Mouse (Mus musculus): ENCODE results near the gene Cdcp2.
A peak's percentile ranks its signal among the peaks of the same experiment; 100 is the strongest.

Cdcp2 gene

GRCm38 (mm10) chr4:107096841-107097373, at the start of gene Cdcp2:
Cdcp2 (plus strand) TSS chr4:107096891.
- no peak for DNase-seq

DNA sequence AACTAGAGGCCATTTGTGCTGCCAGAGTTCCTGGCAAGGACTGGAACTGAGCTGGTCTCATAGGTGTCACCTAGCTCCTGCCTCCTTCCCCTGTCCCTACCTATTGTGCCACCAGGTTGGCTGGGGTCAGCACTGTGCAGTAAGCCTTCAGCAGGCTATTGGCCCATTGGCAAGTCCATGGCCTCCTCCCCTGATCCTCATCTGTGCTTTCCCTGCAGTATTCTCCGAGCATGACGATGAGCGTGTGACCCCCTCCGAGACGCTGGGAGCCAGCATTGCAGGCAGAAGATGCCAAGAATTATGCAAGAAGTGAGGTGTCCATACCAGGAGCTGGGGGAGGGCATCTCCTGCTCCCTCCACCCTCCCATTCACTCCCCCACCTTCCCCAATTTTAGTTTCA, 48.9 kb upstream of the Cdcp2 start:
- DNase-seq, result no peak

DNA sequence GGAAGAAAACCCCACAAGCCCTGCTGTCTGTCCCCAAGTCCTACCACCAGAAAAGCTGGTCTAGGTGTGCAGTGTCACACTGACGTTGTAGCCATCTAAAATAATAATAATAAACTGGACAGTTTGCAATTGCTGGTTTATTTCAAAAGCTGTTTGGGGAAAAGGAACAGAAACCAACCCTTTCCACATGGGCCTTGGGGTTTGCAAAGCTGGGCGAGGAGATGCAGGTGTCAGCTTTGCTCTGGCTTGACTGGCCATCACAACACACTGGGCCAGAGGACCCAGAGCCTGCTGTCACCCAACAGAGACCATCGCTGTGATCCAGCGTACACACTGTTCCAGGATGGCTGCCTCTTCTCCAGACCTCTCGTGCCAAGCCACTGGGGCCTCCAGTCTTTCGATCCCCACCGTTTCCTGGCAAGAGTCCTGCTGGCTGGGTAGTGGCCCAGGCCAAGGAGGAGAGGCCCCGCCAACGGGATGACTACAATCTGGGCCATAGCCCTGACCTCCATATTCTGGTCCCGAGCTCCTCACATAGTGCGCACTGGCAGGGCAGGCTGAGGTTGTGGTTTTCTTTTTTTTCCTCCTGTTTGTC, 48.0 kb upstream of the Cdcp2 start:
- DNase-seq, result no peak

DNA sequence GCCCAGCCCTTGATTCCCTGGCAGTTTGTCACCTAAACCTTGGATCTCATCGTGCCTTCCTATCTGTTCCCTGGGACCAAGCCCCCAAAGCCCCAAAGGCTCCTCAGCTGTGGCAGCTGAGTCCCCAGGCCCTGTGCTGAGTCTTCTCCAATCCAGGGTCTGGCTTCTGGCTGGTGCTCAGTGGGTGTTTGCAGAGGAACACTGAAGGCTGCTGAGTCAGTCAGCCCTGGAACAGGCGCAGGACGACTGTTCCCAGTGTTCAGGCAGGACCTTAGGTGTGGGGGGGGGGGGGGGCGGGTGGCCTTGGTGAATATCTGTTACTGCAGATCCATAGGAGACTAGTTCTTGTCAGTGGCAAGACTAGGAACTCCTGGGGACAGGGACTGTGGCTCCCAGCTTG, 44.8 kb upstream of the Cdcp2 start:
- DNase-seq, result no peak

DNA sequence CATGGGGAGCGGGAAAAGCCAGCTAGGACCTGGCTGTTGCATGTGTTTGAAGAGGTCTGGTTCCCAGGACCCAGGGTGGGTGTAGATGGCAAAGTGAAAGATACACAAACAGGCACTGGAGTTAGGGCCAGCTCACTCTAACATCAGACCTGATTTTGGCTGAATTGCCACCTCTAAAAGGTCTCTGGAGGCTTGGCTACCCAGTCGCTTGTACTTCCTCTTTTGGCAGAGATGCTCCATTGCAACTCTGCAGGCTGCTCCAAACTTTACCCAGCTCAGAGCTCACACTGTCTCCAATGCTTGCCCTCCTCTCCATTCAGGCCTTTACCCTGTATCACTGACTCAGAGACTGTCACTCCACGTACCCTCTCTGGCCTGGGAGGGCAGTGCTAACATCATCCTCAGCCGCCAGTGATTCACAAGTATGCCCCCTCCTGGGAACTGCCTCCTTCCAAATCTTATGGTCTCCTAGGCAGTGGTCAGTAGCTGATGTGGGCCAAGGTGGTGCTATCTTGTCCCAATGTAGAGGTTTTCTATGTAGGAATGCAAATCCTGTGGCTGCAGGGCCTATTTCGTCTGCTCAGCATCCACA, 43.6 kb upstream of the Cdcp2 start:
- no peak for DNase-seq

- DNase-seq, result peak; percentile 27
These were observed 40.6 kb upstream of the Cdcp2 start for GRCm38 (mm10) chr4:107056088-107056487.

- peak; percentile 21 for DNase-seq
These were observed 38.3 kb upstream of the Cdcp2 start for GRCm38 (mm10) chr4:107058346-107058745.

DNA sequence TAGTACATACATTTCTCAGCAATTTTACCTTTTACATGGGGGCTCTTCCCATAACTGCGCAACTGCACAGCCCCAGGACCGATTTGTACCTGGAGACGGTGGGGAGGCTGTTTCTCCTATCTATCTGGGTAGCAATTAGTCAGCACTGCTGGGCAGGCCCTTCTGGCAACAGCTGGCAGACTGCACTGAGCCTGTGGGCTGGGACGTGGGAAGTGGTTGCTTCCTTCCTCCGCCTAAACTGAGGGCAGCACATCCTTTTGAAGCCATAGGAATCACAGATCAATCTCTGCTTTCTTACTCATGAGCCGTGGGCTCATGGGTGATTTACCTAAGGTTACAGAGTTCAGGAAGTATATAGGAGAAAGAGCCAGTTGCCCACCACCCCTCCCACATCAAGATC, 37.9 kb upstream of the Cdcp2 start:
- no peak for DNase-seq

- DNase-seq, result no peak
These were observed 35.1 kb upstream of the Cdcp2 start for GRCm38 (mm10) chr4:107061560-107061959.

- no peak for DNase-seq
These were observed 33.5 kb upstream of the Cdcp2 start for GRCm38 (mm10) chr4:107063214-107063613.

- no peak for DNase-seq
These were observed 32.1 kb upstream of the Cdcp2 start for GRCm38 (mm10) chr4:107064394-107065098.

- DNase-seq, result peak; percentile 97
These were observed 30.2 kb upstream of the Cdcp2 start, which contains the start of the genes Mrpl37 and Cyb5rl for GRCm38 (mm10) chr4:107066252-107067124. Mrpl37 (minus strand) TSS chr4:107066868. Cyb5rl (plus strand) TSS chr4:107066988.

- DNase-seq, result peak; percentile 58
These were observed 29.4 kb upstream of the Cdcp2 start for GRCm38 (mm10) chr4:107067151-107067840.

DNA sequence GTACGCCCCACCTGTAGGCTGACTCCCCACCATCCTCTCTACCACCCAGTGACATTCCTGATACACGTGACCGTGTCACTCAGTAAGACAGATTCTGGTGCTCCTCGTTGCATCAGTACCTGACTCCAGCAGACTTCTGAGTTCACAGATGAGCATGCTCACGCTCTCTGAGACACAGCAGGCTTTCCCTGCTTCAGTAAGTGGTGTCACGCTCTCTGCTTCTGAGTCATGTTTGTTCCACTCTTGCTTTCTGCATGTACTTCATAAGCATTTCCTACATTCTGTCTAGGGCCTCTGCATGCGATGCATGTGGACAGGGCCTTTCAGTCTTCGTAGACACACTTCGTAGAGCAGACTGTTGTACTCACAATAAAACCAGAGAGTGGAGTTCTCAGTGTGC, 24.3 kb upstream of the Cdcp2 start:
- no peak for DNase-seq

DNA sequence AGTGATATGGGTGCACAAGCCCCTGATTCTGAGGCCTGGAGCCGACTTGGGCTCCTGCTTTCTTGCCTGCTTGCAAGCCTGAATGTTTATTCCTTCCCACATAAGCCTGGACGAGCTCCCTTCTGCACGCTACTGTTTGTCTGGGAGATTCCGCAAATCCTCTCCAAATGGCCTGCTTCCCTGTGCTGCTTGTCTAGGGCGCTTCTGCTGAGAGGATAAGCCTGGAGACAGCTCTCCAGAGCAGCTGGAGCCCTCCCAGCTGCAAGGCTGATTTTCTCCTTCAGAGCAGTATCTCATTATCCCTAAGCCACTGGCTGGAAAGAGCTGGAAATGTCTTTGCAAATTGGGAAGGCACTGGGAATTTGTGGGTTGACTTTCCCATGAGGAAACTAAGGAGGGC, 21.2 kb upstream of the Cdcp2 start:
- DNase-seq, result no peak

- DNase-seq, result no peak
These were observed 17.8 kb upstream of the Cdcp2 start for GRCm38 (mm10) chr4:107078894-107079293.

DNA sequence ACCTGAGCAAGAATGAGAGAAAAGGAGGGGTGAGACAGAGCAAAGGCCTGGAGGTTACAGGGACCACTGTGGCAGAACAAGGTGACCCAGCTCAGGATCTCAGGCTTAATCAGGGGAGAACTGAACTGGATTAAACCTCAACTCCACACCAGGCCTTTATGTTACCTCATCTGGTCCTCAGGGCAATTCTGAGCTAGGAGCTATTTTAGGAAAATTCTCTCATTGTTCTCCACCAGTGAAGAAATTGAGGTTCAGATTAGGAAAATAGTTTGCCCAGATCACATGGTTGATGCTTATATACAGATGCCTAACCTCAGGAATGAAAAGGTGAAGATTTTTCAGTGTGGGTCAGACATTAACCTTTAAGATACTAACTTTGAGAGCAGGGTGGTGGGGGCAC, 17.0 kb upstream of the Cdcp2 start:
- no peak for DNase-seq

DNA sequence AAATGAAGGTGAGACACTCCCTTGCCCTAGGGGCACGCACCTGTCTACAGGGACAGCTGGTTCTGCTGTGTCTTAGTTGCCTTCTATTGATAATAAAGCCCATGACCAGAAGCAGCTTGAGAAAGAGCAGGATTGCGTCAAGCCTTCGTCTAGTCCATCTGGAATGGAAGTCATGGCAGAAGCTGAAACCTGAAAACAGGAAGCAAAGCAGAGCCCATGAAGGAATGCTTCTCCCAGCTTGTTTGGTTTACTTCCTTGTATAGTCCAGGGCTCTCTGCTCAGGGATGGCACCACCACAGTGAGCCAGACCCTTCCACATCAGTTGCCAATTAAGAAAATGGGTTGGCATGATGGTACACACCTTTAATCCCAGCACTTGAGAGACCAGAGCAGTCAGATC, 14.5 kb upstream of the Cdcp2 start:
- DNase-seq, result no peak

DNA sequence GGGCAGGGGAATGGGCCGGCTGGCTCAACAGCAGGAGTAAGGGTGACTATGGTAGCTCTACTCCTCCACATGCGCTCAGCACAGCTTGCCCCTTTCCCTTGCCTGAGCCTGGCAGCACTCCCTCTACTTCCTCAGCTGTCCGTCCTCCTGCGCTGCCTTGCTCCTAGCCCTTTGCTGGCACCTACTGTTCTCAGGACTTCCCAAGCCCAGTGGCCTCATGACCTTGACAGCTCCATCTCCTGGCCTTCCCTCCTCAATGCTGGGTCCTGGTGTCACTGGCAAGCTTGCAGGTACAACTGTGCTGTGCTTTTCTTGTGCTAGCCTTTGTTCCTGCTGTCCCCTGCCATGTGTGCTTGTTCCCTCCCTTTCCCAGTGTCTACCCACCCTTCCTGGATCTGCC, 13.6 kb upstream of the Cdcp2 start:
- DNase-seq, result no peak

DNA sequence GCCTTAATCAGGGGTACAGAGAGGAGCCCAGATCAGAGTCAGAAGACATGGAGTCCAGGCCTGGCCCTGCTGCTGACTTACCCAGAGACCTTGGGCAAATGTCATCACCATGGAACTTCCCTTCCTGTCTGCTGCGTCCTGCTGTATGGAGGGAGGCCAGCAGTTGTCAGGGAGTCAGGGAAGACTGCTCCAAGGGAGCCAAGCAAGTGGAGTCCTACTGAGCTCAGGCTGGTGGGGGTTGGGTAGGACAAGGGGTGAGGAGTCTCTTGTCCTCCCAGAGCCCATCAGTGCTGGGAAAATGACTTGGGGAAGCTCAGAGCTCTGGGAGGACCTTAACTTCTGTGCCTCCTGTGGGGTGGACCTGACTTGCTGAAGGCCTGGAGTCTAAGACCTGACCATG, 12.3 kb upstream of the Cdcp2 start:
- peak; percentile 36 for DNase-seq

DNA sequence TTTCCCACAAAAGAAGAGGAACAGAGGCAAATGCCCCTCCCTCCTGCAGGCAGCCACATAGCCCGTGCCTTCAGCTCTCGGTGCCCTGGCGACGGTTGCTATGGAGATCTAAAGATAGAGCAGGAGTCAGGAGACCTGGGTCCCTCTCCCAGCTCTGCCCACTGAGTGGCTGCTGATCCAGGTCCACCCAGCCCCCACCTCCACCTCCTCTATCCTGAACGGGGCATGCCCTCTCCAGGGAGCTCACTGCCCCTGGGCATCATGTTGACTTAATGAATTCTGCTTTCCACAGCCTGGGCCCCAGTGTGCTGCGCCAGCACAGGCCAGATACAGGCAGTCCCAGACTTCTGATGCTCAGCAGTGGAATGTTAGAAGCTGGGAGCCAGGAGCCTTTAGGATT, 11.8 kb upstream of the Cdcp2 start:
- DNase-seq, result peak; percentile 83

GRCm38 (mm10) chr4:107091696-107092095, 5.0 kb upstream of the Cdcp2 start:
- no peak for DNase-seq
